Mouse (Mus musculus) WW6 (cell line): Measurements from ENCODE around the gene Slc5a5.
A peak's percentile ranks its signal among the peaks of the same experiment; 100 is the strongest.

ENCODE experiments used
- DNase-seq: peaks from one replicate; pipeline ENCODE4 v3.0.0-alpha.2; 2013; ENCODE audit warnings: low read depth, low spot score

The Slc5a5 gene

GRCm38 (mm10) chr8:70879500-70879899 lies 13.1 kb downstream of the Slc5a5 start:
- no peak for DNase-seq

- DNase-seq: no peak
Observed at GRCm38 (mm10) chr8:70878178-70878577, 14.4 kb downstream of the Slc5a5 start.

GRCm38 (mm10) chr8:70876382-70876781 lies 16.2 kb downstream of the Slc5a5 start:
- DNase-seq: no peak

- no peak for DNase-seq
Observed at GRCm38 (mm10) chr8:70874441-70874840, 18.1 kb downstream of the Slc5a5 start.

- no peak for DNase-seq
Observed at GRCm38 (mm10) chr8:70873364-70873985, 19.1 kb downstream of the Slc5a5 start, which contains the start of gene Ccdc124. Gene Ccdc124, minus strand, starts transcription at chr8:70873935.

GRCm38 (mm10) chr8:70872643-70873363 lies 19.8 kb downstream of the Slc5a5 start:
- no peak for DNase-seq

GRCm38 (mm10) chr8:70871195-70871807 lies 21.3 kb downstream of the Slc5a5 start:
- no peak for DNase-seq

GRCm38 (mm10) chr8:70869601-70870041 lies 22.9 kb downstream of the Slc5a5 start:
- no peak for DNase-seq

- no peak for DNase-seq
Observed at GRCm38 (mm10) chr8:70869199-70869571, 23.4 kb downstream of the Slc5a5 start.

GRCm38 (mm10) chr8:70868559-70869198 lies 23.9 kb downstream of the Slc5a5 start:
- DNase-seq: no peak

GRCm38 (mm10) chr8:70866566-70866965 lies 26.0 kb downstream of the Slc5a5 start:
- DNase-seq: no peak

GRCm38 (mm10) chr8:70866001-70866520 lies 26.5 kb downstream of the Slc5a5 start:
- DNase-seq: no peak

- DNase-seq: peak; percentile 100
Observed at GRCm38 (mm10) chr8:70865350-70866000, 27.1 kb downstream of the Slc5a5 start.

GRCm38 (mm10) chr8:70864712-70865221 lies 27.8 kb downstream of the Slc5a5 start:
- no peak for DNase-seq

GRCm38 (mm10) chr8:70863956-70864711 lies 28.4 kb downstream of the Slc5a5 start:
- DNase-seq: no peak

GRCm38 (mm10) chr8:70862824-70863641 lies 29.5 kb downstream of the Slc5a5 start, which contains the start of gene Kcnn1:
Gene Kcnn1, minus strand, starts transcription at chr8:70863258.
- DNase-seq: no peak

GRCm38 (mm10) chr8:70857516-70857915 lies 35.0 kb downstream of the Slc5a5 start:
- DNase-seq: no peak

- DNase-seq: no peak
Observed at GRCm38 (mm10) chr8:70856541-70857197, 35.9 kb downstream of the Slc5a5 start.

GRCm38 (mm10) chr8:70856028-70856427 lies 36.5 kb downstream of the Slc5a5 start:
- no peak for DNase-seq
